Mouse (Mus musculus) hindbrain, embryonic 16.5 days (tissue): Measurements from ENCODE around the gene Ripk1. TPM values are rescaled to one million over a fixed set of nuclear protein-coding genes. Genes with fewer than 3 reads are reported as not detected.

ENCODE experiments used
- ATAC-seq: fragments of 200-750 bp; cut with Nextera tagmentation; 2 replicates; pipeline ENCODE4 v1.8.0; 2017; ENCODE audit warnings: moderate TSS enrichment, moderate library complexity
- H3K27ac ChIP-seq: fragments of 300-500 bp; sonication (generic); 2 replicates; pipeline ENCODE4 v1.5.1; 2014; ENCODE audit warnings: low read depth, mild to moderate bottlenecking, control low read depth, low read length, moderate library complexity
- H3K27me3 ChIP-seq: fragments of 300-500 bp; sonication (generic); replicated peaks from 2 replicates; pipeline ENCODE4 v1.6.1; 2014; ENCODE audit warnings: low read length; ENCODE audit not compliant: control insufficient read depth, insufficient read depth
- H3K36me3 ChIP-seq: fragments of 300-500 bp; sonication (generic); 2 replicates; pipeline ENCODE4 v1.6.1; 2014; ENCODE audit warnings: mild to moderate bottlenecking, low read length, moderate library complexity, mixed read lengths; ENCODE audit not compliant: control insufficient read depth, insufficient read depth
- H3K4me1 ChIP-seq: fragments of 300-500 bp; sonication (generic); 2 replicates; pipeline ENCODE4 v1.6.1; 2014; ENCODE audit warnings: low read depth, low read length; ENCODE audit not compliant: control insufficient read depth, insufficient read depth
- H3K4me2 ChIP-seq: fragments of 300-500 bp; sonication (generic); 2 replicates; pipeline ENCODE4 v1.6.1; 2014; ENCODE audit warnings: mild to moderate bottlenecking, low read length, control low read depth, moderate library complexity
- H3K4me3 ChIP-seq: fragments of 300-500 bp; sonication (generic); 2 replicates; pipeline ENCODE4 v1.5.1; 2014; ENCODE audit warnings: mild to moderate bottlenecking, low read length, control low read depth, moderate library complexity
- H3K9ac ChIP-seq: fragments of 300-500 bp; sonication (generic); 2 replicates; pipeline ENCODE4 v1.6.1; 2014; ENCODE audit warnings: low read depth, mild to moderate bottlenecking, control low read depth, low read length, moderate library complexity
- H3K9me3 ChIP-seq: fragments of 300-500 bp; sonication (generic); 2 replicates; pipeline ENCODE4 v1.6.1; 2014; ENCODE audit warnings: mild to moderate bottlenecking, low read length, moderate library complexity; ENCODE audit not compliant: control insufficient read depth
- WGBS: fragments of 180-500 bp; shearing (Covaris S2); extraction: QIAGEN DNeasy Blood & Tissue Kit; methylation state at CpG from one replicate; pipeline ENCODE4 v1.1.7; 2014; 5-methylcytosine and 5-hydroxymethylcytosine counted together
- polyA plus RNA-seq: library from polyadenylated mRNA; unstranded; fragments of >200 nt; fragmentation: Nextera tagmentation; extraction: Ambion mirVana; gene quantifications from 2 replicates; pipeline ENCODE4 v1.2.1, GENCODE M21; 2015

Ripk1 gene
- polyA plus RNA-seq, 1 experiment from 2014 or later: 7.0 TPM

- Histone ChIP-seq H3K4me3 (no peak overlapping the region), H3K9me3 (no peaks in the 10 kb centered on the region), H3K9ac (no peak overlapping the region), H3K27ac (no peak overlapping the region), H3K36me3 (peaks cover 3% of the 10 kb centered on the region), H3K4me2 (no peak overlapping the region), H3K4me1 (peaks cover 14% of the 10 kb centered on the region), H3K27me3 (no peaks in the 10 kb centered on the region)
- ATAC-seq: no peak
- 87% methylated on average over 3 of the region's 3 CpGs for WGBS
Measured at GRCm38 (mm10) chr13:34035424-34035823, 33.3 kb downstream of the Ripk1 start.

- Histone ChIP-seq H3K4me3 (no peak overlapping the region), H3K4me2 (no peak overlapping the region; the same call in 1 of the 2 replicates), H3K9me3 (no peaks in the 10 kb centered on the region), H3K4me1 (peaks cover 14% of the 10 kb centered on the region), H3K27ac (peak overlapping the region; percentile 92), H3K9ac (no peak overlapping the region), H3K27me3 (no peaks in the 10 kb centered on the region), H3K36me3 (peaks cover 3% of the 10 kb centered on the region)
- ATAC-seq: 0 out of 2 replicates have a peak, but pooled peaks have one; percentile 5
- WGBS: 79% methylated on average over 5 of the region's 5 CpGs
Measured at GRCm38 (mm10) chr13:34036726-34037125, 34.6 kb downstream of the Ripk1 start.

- peak within 1 kb of the TSS; percentile 97 for H3K9ac ChIP-seq
- H3K4me3 ChIP-seq: peak within 1 kb of the TSS; percentile 85
- no peaks in the 10 kb centered on the region for H3K27me3 ChIP-seq
- H3K4me1 ChIP-seq: peaks cover 14% of the 10 kb centered on the region
- H3K9me3 ChIP-seq: no peaks in the 10 kb centered on the region
- peak within 1 kb of the TSS; percentile 78 for H3K4me2 ChIP-seq
- peak within 1 kb of the TSS; percentile 92 for H3K27ac ChIP-seq
- H3K36me3 ChIP-seq: peaks cover 3% of the 10 kb centered on the region
- peak; percentile 97 for ATAC-seq
- WGBS: under 1% methylated on average over 35 of the region's 37 CpGs
Measured at GRCm38 (mm10) chr13:34037172-34038055, 35.3 kb downstream of the Ripk1 start, which contains the start of gene Bphl. Gene Bphl, plus strand, starts transcription at chr13:34037597.

GRCm38 (mm10) chr13:34038056-34038432 is 35.9 kb downstream of the Ripk1 start:
- 31% methylated on average over 5 of the region's 5 CpGs for WGBS
- ATAC-seq: 0 out of 2 replicates have a peak, but pooled peaks have one; percentile 1
- no peaks in the 10 kb centered on the region for H3K27me3 ChIP-seq

GRCm38 (mm10) chr13:34038901-34039341 is 36.8 kb downstream of the Ripk1 start:
- no peaks in the 10 kb centered on the region for H3K27me3 ChIP-seq
- no peak overlapping the region for H3K27ac ChIP-seq
- ATAC-seq: no peak
- H3K4me3 ChIP-seq: peak overlapping the region; percentile 85
- H3K4me1 ChIP-seq: peaks cover 14% of the 10 kb centered on the region
- H3K4me2 ChIP-seq: peak overlapping the region; percentile 78
- peak overlapping the region; percentile 39 for H3K9ac ChIP-seq
- no peaks in the 10 kb centered on the region for H3K36me3 ChIP-seq
- H3K9me3 ChIP-seq: no peaks in the 10 kb centered on the region
- 45% methylated on average over 8 of the region's 8 CpGs for whole genome bisulfite sequencing

More at GRCm38 (mm10) chr13:34038056-34038432, 35.9 kb downstream of the Ripk1 start:
- Histone ChIP-seq H3K27ac (peak overlapping the region; percentile 92), H3K36me3 (peaks cover 3% of the 10 kb centered on the region), H3K9me3 (no peaks in the 10 kb centered on the region), H3K4me3 (peak overlapping the region; percentile 85), H3K9ac (peak overlapping the region; percentile 97), H3K4me1 (peaks cover 14% of the 10 kb centered on the region), H3K4me2 (peak overlapping the region; percentile 78)

- Histone ChIP-seq H3K9me3 (no peaks in the 10 kb centered on the region), H3K4me3 (no peak overlapping the region), H3K27me3 (no peaks in the 10 kb centered on the region), H3K4me2 (no peak overlapping the region), H3K36me3 (no peaks in the 10 kb centered on the region), H3K9ac (no peak overlapping the region), H3K4me1 (peaks cover 14% of the 10 kb centered on the region), H3K27ac (no peak overlapping the region)
- 96% methylated on average over 3 of the region's 3 CpGs for WGBS
- ATAC-seq: no peak
Measured at GRCm38 (mm10) chr13:34040091-34040490, 37.9 kb downstream of the Ripk1 start.

GRCm38 (mm10) chr13:34043716-34044393 is 41.7 kb downstream of the Ripk1 start:
- Histone ChIP-seq H3K4me2 (no peak overlapping the region), H3K4me3 (no peak overlapping the region), H3K4me1 (peaks cover 5% of the 10 kb centered on the region), H3K9ac (no peak overlapping the region), H3K36me3 (peaks cover 4% of the 10 kb centered on the region; the same call in 1 of the 2 replicates), H3K27me3 (no peaks in the 10 kb centered on the region), H3K27ac (no peak overlapping the region), H3K9me3 (no peaks in the 10 kb centered on the region)
- 80% methylated on average over 7 of the region's 7 CpGs for WGBS
- ATAC-seq: no peak

- no peak overlapping the region for H3K9ac ChIP-seq
- peak; percentile 45; the same call in 1 of the 2 replicates for ATAC-seq
- 70% methylated on average over 5 of the region's 5 CpGs for WGBS
- H3K27ac ChIP-seq: no peak overlapping the region
- H3K4me1 ChIP-seq: peaks cover 2% of the 10 kb centered on the region; the same call in 1 of the 2 replicates
- H3K4me3 ChIP-seq: no peak overlapping the region
- peaks cover 4% of the 10 kb centered on the region; the same call in 1 of the 2 replicates for H3K36me3 ChIP-seq
- H3K4me2 ChIP-seq: no peak overlapping the region
- H3K9me3 ChIP-seq: no peaks in the 10 kb centered on the region
- no peaks in the 10 kb centered on the region for H3K27me3 ChIP-seq
Measured at GRCm38 (mm10) chr13:34045511-34046249, 43.5 kb downstream of the Ripk1 start.
